Mouse (Mus musculus): ENCODE measurements around the gene Gse1. TPM values are rescaled to one million over a fixed set of nuclear protein-coding genes. Genes with fewer than 3 reads are reported as not detected.
A peak's percentile ranks its signal among the peaks of the same experiment; 100 is the strongest.

Gse1 gene
- polyA plus RNA-seq, 1 experiment from 2014 or later: 22.2 TPM

DNA sequence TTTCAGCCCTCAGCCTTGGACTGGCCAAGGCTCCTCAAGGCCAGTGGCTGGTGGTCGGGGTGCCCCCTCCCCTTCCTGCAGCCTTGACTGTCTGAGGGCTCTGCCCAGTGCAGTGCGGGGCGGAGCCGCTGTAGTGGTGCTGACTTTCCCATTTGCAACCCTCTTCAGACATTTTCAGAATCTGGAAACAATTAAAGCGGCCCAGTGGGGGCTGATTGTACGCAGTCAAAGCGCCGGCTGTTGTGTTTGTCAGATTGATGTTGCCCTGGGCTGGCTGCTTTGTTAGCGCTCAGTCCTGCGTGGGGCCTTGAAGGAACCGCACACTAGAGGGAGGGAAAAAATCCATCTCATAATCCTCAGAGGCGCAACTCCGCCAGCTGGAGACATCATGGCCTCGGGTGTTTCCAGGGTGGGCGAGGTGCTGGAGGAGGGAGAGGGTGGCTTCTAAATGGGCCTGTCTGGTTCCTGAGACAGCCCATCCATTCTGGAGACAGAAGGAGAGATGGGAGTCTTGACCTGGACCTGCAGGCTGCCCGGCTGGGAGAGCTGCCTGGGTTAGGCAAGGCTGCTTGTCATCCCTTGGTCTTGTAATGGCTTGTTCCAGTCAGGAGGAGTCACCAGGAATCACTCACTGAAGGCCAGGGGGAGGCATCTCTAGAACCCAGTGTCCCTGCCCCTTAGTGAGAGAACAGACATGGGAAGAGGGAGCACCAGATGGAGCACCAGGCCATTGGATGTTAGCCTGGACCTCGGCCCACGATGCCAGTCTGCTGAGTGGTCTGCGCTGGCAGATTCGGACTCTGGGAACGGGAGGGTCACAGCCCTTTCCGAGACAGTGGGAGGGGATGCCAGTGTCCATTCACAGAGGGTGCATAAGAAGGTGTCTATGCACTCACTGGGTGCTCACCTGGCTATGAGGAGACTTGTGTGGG is 70.6 kb downstream of the Gse1 start:
- peak overlapping the region; percentile 2; the same call in 1 of the 2 replicates for H3K9ac ChIP-seq (ENCODE audit: low read length)

DNA sequence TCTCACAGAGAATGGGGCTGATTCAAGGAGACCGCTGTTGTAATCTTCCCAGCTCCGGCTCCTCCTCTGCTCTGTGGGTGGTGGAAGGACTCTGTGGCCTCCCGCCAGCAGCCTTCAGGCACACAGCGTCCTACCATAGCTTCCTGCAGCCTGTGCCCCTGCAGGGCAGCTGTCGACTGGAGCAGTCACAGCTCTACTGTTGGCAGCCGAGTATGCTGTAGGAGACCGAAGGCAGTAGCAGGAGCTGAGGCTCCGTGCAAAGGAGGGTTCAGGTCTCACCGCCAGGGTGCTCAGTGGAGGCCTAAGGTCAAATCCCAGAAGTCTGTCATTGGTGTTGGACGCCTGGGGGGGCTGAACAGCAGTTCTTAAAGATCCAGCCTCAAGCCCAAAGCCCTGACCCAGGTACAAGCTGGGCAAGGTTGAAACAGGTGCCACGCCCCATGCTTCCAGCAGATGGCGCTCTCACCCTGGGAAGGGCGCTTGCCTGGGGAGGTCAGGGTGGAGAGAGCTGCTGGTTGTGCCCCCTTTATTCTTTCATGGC is 72.4 kb downstream of the Gse1 start:
- no peak overlapping the region for H3K4me3 ChIP-seq (ENCODE audit: low read depth, low read length)
- no peak; the same call in 1 of the 2 replicates for ATAC-seq (replicated peaks; ENCODE audit: low FRiP score)
- 0 out of 2 replicates have a peak overlapping the region, but pooled peaks have one; percentile 20 for H3K27ac ChIP-seq (ENCODE audit: low read depth, low read length)
- 3% methylated on average over 13 of the region's 13 CpGs for WGBS
- no peaks in the 10 kb centered on the region for H3K36me3 ChIP-seq (ENCODE audit: control insufficient read depth, insufficient read depth, low read length)
- H3K27me3 ChIP-seq (ENCODE audit: control insufficient read depth, insufficient read depth, low read length): peaks cover 11% of the 10 kb centered on the region
- DNase-seq (ENCODE audit: low spot score): peak; percentile 91
- H3K9ac ChIP-seq (ENCODE audit: low read length): peak overlapping the region; percentile 20; the same call in 1 of the 2 replicates
- no peak overlapping the region for H3K4me2 ChIP-seq (ENCODE audit: low read depth, low read length, severe bottlenecking)
- no peaks in the 10 kb centered on the region for H3K9me3 ChIP-seq (ENCODE audit: control insufficient read depth, low read length)
- H3K4me1 ChIP-seq (replicated peaks; ENCODE audit: control insufficient read depth, insufficient read depth, low read length): peaks cover 61% of the 10 kb centered on the region

More for the DNA sequence above, 70.6 kb downstream of the Gse1 start:
- Histone ChIP-seq H3K4me3 (ENCODE audit: low read depth, low read length) (no peak overlapping the region), H3K4me1 (replicated peaks; ENCODE audit: control insufficient read depth, insufficient read depth, low read length) (peaks cover 68% of the 10 kb centered on the region), H3K27ac (ENCODE audit: low read depth, low read length) (peak overlapping the region; percentile 83), H3K27me3 (ENCODE audit: control insufficient read depth, insufficient read depth, low read length) (peaks cover 8% of the 10 kb centered on the region), H3K4me2 (ENCODE audit: low read depth, low read length, severe bottlenecking) (0 out of 2 replicates have a peak overlapping the region, but pooled peaks have one; percentile 15), H3K9me3 (ENCODE audit: control insufficient read depth, low read length) (no peaks in the 10 kb centered on the region), H3K36me3 (ENCODE audit: control insufficient read depth, insufficient read depth, low read length) (no peaks in the 10 kb centered on the region)
- 29% methylated on average over 22 of the region's 22 CpGs for WGBS
- DNase-seq (ENCODE audit: low spot score) (peak; percentile 76), ATAC-seq (replicated peaks; ENCODE audit: low FRiP score) (peak; percentile 56)

DNA sequence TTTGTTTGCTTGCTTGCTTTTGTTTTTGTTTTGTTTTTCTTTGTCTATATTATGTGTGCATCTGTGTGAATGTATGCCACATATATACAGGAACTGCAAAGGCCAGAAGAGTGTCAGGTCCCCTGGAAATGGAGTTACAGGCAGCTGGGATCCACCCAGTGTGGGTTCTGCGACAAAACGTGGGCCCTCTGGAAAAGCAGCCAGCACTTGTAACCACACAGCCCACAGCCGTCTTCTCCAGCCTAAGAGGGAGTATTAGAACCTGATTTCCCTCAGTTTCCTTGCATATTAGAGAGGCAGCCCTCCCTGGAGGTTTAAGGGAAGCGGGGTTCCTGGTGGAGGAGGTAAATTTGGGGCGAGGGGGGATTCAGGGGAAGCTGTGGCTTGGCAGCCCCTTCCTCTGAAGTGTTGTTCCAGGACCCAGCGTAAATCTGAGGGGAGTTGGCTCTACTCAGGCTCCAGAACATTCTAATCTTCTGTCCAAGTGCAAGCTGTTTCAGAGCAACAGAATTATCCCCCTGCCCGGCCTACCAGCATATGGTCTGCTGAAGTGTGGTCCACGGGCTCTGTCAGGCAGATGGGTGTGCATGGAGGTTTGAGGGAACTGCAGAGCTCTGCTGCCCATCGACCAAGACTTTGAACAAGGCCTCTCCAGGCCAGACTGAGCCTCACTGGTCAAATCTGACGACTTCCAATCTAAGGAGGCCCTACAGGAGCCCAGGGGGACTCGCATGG is 74.9 kb downstream of the Gse1 start:
- H3K4me3 ChIP-seq (ENCODE audit: low read depth, low read length): no peak overlapping the region
- WGBS: 61% methylated on average over 11 of the region's 11 CpGs
- DNase-seq (ENCODE audit: low spot score) (no peak), ATAC-seq (replicated peaks; ENCODE audit: low FRiP score) (no peak)
- peaks cover 22% of the 10 kb centered on the region for H3K27me3 ChIP-seq (ENCODE audit: control insufficient read depth, insufficient read depth, low read length)
- H3K4me1 ChIP-seq (replicated peaks; ENCODE audit: control insufficient read depth, insufficient read depth, low read length): peaks cover 56% of the 10 kb centered on the region
- H3K36me3 ChIP-seq (ENCODE audit: control insufficient read depth, insufficient read depth, low read length): no peaks in the 10 kb centered on the region
- peak overlapping the region; percentile 81 for H3K27ac ChIP-seq (ENCODE audit: low read depth, low read length)
- H3K9ac ChIP-seq (ENCODE audit: low read length): no peak overlapping the region
- H3K9me3 ChIP-seq (ENCODE audit: control insufficient read depth, low read length): no peaks in the 10 kb centered on the region
- H3K4me2 ChIP-seq (ENCODE audit: low read depth, low read length, severe bottlenecking): no peak overlapping the region

DNA sequence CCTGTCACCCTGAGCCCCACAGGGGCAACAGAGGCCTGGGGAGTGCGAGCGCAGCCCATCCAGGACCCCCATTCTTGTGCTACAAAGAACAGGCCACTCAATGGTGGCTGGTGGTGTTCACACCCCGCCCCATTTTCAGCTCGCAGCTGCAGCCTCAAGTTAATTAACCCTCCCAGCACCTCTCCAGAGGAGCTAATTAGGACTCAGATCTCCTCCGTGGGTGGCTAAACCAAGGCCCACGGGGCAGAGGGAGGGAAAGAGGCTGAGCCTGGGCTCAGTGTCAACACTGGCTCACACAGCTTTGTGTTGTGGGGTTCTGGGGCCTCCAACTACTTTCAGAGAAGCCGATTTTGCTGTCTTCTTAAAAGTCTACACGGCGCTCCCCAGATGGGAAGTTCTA is 75.8 kb downstream of the Gse1 start:
- Histone ChIP-seq H3K36me3 (ENCODE audit: control insufficient read depth, insufficient read depth, low read length) (no peaks in the 10 kb centered on the region), H3K9ac (ENCODE audit: low read length) (no peak overlapping the region), H3K27ac (ENCODE audit: low read depth, low read length) (peak overlapping the region; percentile 81), H3K27me3 (ENCODE audit: control insufficient read depth, insufficient read depth, low read length) (peaks cover 24% of the 10 kb centered on the region), H3K9me3 (ENCODE audit: control insufficient read depth, low read length) (no peaks in the 10 kb centered on the region), H3K4me2 (ENCODE audit: low read depth, low read length, severe bottlenecking) (peak overlapping the region; percentile 11), H3K4me3 (ENCODE audit: low read depth, low read length) (no peak overlapping the region), H3K4me1 (replicated peaks; ENCODE audit: control insufficient read depth, insufficient read depth, low read length) (peaks cover 55% of the 10 kb centered on the region)
- peak; percentile 78 for ATAC-seq (replicated peaks; ENCODE audit: low FRiP score)
- peak; percentile 87 for DNase-seq (ENCODE audit: low spot score)
- 4% methylated on average over 9 of the region's 9 CpGs for WGBS

DNA sequence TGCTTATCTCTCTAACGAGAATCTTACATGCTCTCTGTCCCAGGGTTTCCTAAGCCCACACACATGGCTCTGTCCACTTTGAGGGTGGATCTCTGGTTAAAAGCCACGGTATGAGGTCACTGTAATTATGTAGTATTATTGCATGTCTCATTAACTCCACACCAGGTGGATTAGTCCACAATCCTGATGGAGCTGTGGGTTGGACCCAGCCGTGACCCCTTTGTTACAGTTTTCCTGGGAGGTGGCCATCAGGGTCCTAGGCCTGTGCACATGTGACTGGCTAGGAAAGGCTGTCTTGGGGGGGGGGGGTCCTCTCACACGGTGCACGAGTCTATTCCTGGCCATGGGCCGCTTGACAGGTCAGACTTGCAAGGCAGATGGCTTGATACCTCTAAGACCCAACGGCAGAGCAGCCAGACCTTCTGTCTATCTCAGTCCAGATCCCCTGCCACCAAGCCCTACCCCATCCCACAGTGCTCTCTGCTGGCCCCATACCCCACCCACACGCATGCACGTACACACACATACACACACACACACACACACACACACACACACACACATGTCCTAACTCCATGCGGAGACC is 77.6 kb downstream of the Gse1 start:
- 73% methylated on average over 10 of the region's 10 CpGs for WGBS
- ATAC-seq (replicated peaks; ENCODE audit: low FRiP score): no peak
- H3K9ac ChIP-seq (ENCODE audit: low read length): no peak overlapping the region
- H3K4me3 ChIP-seq (ENCODE audit: low read depth, low read length): no peak overlapping the region
- peaks cover 53% of the 10 kb centered on the region for H3K4me1 ChIP-seq (replicated peaks; ENCODE audit: control insufficient read depth, insufficient read depth, low read length)
- no peak overlapping the region for H3K27ac ChIP-seq (ENCODE audit: low read depth, low read length)
- H3K9me3 ChIP-seq (ENCODE audit: control insufficient read depth, low read length): no peaks in the 10 kb centered on the region
- H3K27me3 ChIP-seq (ENCODE audit: control insufficient read depth, insufficient read depth, low read length): peaks cover 24% of the 10 kb centered on the region
- no peak overlapping the region for H3K4me2 ChIP-seq (ENCODE audit: low read depth, low read length, severe bottlenecking)
- no peaks in the 10 kb centered on the region for H3K36me3 ChIP-seq (ENCODE audit: control insufficient read depth, insufficient read depth, low read length)
- DNase-seq (ENCODE audit: low spot score): no peak

DNA sequence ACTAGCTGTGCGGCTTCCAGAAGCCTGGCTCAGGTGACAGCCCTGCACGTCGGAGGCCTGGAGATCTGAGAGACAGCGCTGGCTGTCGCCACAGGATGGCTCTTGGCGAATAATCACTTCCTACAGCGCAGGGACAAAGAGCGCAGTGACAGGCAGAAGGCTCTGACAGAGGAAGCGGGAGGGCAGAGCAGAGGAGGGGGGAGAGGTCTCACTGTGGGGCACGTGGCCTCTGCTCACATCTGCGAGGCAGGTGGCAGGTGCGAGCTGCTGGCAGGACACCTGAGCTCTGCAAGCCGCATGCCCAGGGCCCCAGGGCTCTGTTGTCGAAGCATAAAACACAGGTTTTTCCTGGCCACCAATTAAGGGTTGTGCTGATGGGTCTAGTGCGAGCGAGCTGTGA is 78.8 kb downstream of the Gse1 start:
- H3K4me1 ChIP-seq (replicated peaks; ENCODE audit: control insufficient read depth, insufficient read depth, low read length): peaks cover 51% of the 10 kb centered on the region
- H3K36me3 ChIP-seq (ENCODE audit: control insufficient read depth, insufficient read depth, low read length): no peaks in the 10 kb centered on the region
- H3K9ac ChIP-seq (ENCODE audit: low read length): peak overlapping the region; percentile 23
- DNase-seq (ENCODE audit: low spot score): peak; percentile 79
- H3K27me3 ChIP-seq (ENCODE audit: control insufficient read depth, insufficient read depth, low read length): peaks cover 24% of the 10 kb centered on the region
- 4% methylated on average over 16 of the region's 16 CpGs for WGBS
- no peak overlapping the region for H3K4me3 ChIP-seq (ENCODE audit: low read depth, low read length)
- H3K9me3 ChIP-seq (ENCODE audit: control insufficient read depth, low read length): no peaks in the 10 kb centered on the region
- peak overlapping the region; percentile 70 for H3K27ac ChIP-seq (ENCODE audit: low read depth, low read length)
- ATAC-seq (replicated peaks; ENCODE audit: low FRiP score): peak; percentile 45; the same call in 1 of the 2 replicates
- H3K4me2 ChIP-seq (ENCODE audit: low read depth, low read length, severe bottlenecking): no peak overlapping the region; the same call in 1 of the 2 replicates

DNA sequence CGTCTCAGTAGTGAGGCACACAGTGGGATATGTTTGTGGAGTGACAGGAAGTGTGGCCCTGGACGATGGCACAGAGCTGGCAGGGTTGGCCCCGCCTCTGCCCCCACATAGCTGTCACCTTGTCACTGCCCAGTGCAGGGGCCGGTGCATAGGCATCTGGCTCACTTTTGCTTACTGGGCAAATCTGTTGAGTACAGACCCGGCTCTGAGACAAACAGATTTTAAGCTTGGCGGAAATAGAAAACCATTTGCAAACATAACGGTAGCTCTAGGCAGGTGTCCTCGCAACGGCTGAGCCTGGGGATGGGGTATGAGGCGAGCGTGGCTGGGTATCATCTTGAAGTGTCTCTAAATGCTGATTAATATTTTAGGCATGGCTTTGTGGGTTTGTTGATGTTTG is 79.3 kb downstream of the Gse1 start:
- Histone ChIP-seq H3K9me3 (ENCODE audit: control insufficient read depth, low read length) (no peaks in the 10 kb centered on the region), H3K4me1 (replicated peaks; ENCODE audit: control insufficient read depth, insufficient read depth, low read length) (peaks cover 51% of the 10 kb centered on the region), H3K9ac (ENCODE audit: low read length) (peak overlapping the region; percentile 23; the same call in 1 of the 2 replicates), H3K27ac (ENCODE audit: low read depth, low read length) (peak overlapping the region; percentile 70), H3K27me3 (ENCODE audit: control insufficient read depth, insufficient read depth, low read length) (peaks cover 24% of the 10 kb centered on the region), H3K36me3 (ENCODE audit: control insufficient read depth, insufficient read depth, low read length) (no peaks in the 10 kb centered on the region), H3K4me3 (ENCODE audit: low read depth, low read length) (no peak overlapping the region), H3K4me2 (ENCODE audit: low read depth, low read length, severe bottlenecking) (no peak overlapping the region; the same call in 1 of the 2 replicates)
- ATAC-seq (replicated peaks; ENCODE audit: low FRiP score) (no peak), DNase-seq (ENCODE audit: low spot score) (peak; percentile 65)
- WGBS: 43% methylated on average over 11 of the region's 11 CpGs

DNA sequence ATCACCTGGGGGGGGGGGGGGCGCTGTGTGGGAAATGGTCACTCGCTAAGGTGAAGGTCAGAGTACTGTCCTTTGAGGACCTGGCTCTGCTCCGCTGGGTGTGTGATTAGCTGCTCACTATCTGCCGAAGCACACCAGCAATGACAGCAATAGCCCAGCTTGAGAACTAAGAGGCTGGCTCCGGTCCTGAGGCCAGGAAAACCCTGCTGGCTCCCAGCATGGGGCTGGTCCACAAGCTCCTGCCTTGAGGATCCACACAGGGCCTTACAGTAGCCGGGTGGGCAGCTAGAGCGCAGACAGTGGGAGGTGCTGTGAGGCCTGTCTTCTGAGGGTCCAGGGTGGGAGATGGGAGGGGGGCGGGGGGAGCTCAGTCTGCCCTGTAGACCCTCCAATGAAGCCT is 79.9 kb downstream of the Gse1 start:
- DNase-seq (ENCODE audit: low spot score) (no peak), ATAC-seq (replicated peaks; ENCODE audit: low FRiP score) (no peak)
- Histone ChIP-seq H3K9me3 (ENCODE audit: control insufficient read depth, low read length) (no peaks in the 10 kb centered on the region), H3K27me3 (ENCODE audit: control insufficient read depth, insufficient read depth, low read length) (peaks cover 24% of the 10 kb centered on the region), H3K4me2 (ENCODE audit: low read depth, low read length, severe bottlenecking) (no peak overlapping the region), H3K27ac (ENCODE audit: low read depth, low read length) (no peak overlapping the region), H3K4me3 (ENCODE audit: low read depth, low read length) (no peak overlapping the region), H3K36me3 (ENCODE audit: control insufficient read depth, insufficient read depth, low read length) (no peaks in the 10 kb centered on the region), H3K9ac (ENCODE audit: low read length) (0 out of 2 replicates have a peak overlapping the region, but pooled peaks have one; percentile 16), H3K4me1 (replicated peaks; ENCODE audit: control insufficient read depth, insufficient read depth, low read length) (peaks cover 48% of the 10 kb centered on the region)
- 41% methylated on average over 8 of the region's 8 CpGs for WGBS
